Mouse (Mus musculus) c-Kit-positive CD71-negative TER-119-negative erythroid progenitor cells, embryonic 14.5 days (primary cell): Measurements from ENCODE around the gene Ift57.

Experiments
- DNase-seq: peaks from one replicate; pipeline ENCODE4 v3.0.0-alpha.2; 2013; ENCODE audit warnings: low read depth

Gene Ift57

GRCm38 (mm10) chr16:49753318-49753717 lies 54.3 kb downstream of the Ift57 start:
- no peak for DNase-seq

- no peak for DNase-seq
Measured at GRCm38 (mm10) chr16:49760517-49761203, 61.6 kb downstream of the Ift57 start.

- no peak for DNase-seq
Measured at GRCm38 (mm10) chr16:49761981-49762380, 62.9 kb downstream of the Ift57 start.

GRCm38 (mm10) chr16:49766326-49766725 lies 67.3 kb downstream of the Ift57 start:
- no peak for DNase-seq

GRCm38 (mm10) chr16:49768491-49769031 lies 69.5 kb downstream of the Ift57 start:
- DNase-seq = no peak

- DNase-seq = no peak
Measured at GRCm38 (mm10) chr16:49769831-49770261, 70.8 kb downstream of the Ift57 start.

- DNase-seq = no peak
Measured at GRCm38 (mm10) chr16:49770320-49771189, 71.5 kb downstream of the Ift57 start.

GRCm38 (mm10) chr16:49771609-49772396 lies 72.8 kb downstream of the Ift57 start:
- no peak for DNase-seq

GRCm38 (mm10) chr16:49772576-49772975 lies 73.5 kb downstream of the Ift57 start:
- DNase-seq = no peak

- DNase-seq = no peak
Measured at GRCm38 (mm10) chr16:49773068-49773467, 74.0 kb downstream of the Ift57 start.

GRCm38 (mm10) chr16:49774059-49775001 lies 75.3 kb downstream of the Ift57 start:
- no peak for DNase-seq

- no peak for DNase-seq
Measured at GRCm38 (mm10) chr16:49775002-49775966, 76.3 kb downstream of the Ift57 start.

GRCm38 (mm10) chr16:49776981-49777380 lies 77.9 kb downstream of the Ift57 start:
- no peak for DNase-seq

GRCm38 (mm10) chr16:49781556-49782156 lies 82.6 kb downstream of the Ift57 start:
- DNase-seq = no peak

- no peak for DNase-seq
Measured at GRCm38 (mm10) chr16:49783369-49783768, 84.3 kb downstream of the Ift57 start.

- no peak for DNase-seq
Measured at GRCm38 (mm10) chr16:49786116-49786515, 87.1 kb downstream of the Ift57 start.

GRCm38 (mm10) chr16:49787714-49788113 lies 88.7 kb downstream of the Ift57 start:
- DNase-seq = no peak

- DNase-seq = no peak
Measured at GRCm38 (mm10) chr16:49790575-49791465, 91.8 kb downstream of the Ift57 start.
